Mouse (Mus musculus): ENCODE measurements around the gene Ctdnep1. TPM values are rescaled to one million over a fixed set of nuclear protein-coding genes. Genes with fewer than 3 reads are reported as not detected.
A peak's percentile ranks its signal among the peaks of the same experiment; 100 is the strongest.

The Ctdnep1 gene
- total and polyA plus RNA-seq, 3 experiments: 42.9 to 143 (median 66.7) TPM

DNA sequence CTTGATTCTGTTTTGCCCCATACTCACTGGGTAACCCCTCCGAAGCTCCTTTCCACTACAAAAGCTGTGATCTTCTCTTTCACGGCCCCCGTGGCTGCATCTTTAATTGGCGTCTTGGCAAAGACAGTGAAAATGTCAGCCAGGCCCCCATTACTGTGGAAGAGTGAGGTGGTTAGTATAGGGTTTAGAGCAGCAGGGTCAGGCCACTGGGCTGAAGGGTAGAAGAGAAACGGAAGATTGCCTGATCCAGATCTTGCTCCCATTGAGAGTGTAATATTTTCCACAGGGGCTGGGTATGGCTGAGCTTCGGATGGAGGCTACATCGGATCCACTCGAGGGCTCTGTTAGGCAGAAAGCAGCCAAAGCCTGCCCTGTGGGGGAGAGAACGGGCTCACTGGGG, 32.0 kb downstream of the Ctdnep1 start:
- TF ChIP-seq TBP (conservative IDR thresholded peaks at IDR 0.05; ENCODE audit: low read depth, low read length) (no peak), RCOR1 (conservative IDR thresholded peaks at IDR 0.05; ENCODE audit: low read depth, low read length) (no peak), CHD2 (IDR thresholded peaks at IDR 0.05; ENCODE audit: low read length) (no peak), POLR2A (IDR thresholded peaks at IDR 0.05; ENCODE audit: low read depth, low read length) (no peak), IRF4 (IDR thresholded peaks at IDR 0.05; ENCODE audit: low read depth, low read length) (no peak), HCFC1 (IDR thresholded peaks at IDR 0.05; ENCODE audit: low read depth, low read length) (no peak), MAZ (IDR thresholded peaks at IDR 0.05; ENCODE audit: low read depth, low read length) (no peak), KAT2A (IDR thresholded peaks at IDR 0.05; ENCODE audit: insufficient replicate concordance, low read length) (no peak)
- in situ Hi-C loops (cut with MboI; ENCODE audit: low pct_ligation_motif_present, low pct_unique_long_range_greater_than_20kb, low sequenced_read_pairs) (loop anchor here (5.0 to 25.0 kb wide), 2 partner anchors 61 to 926 kb away; partner anchors contain the start of genes Per1 and Vamp2), dilution Hi-C loops (cut with MboI; ENCODE audit: extremely low pct_ligation_motif_present, extremely low pct_unique_long_range_greater_than_20kb, low sequenced_read_pairs) (no loop called here)
- H3K9me3 ChIP-seq (replicated peaks; ENCODE audit: low read length): no peaks in the 10 kb centered on the region
- H3K9ac ChIP-seq (ENCODE audit: insufficient read depth, low read depth): no peak overlapping the region
- peaks cover 14 to 21% of the 10 kb centered on the region in 2 experiments for H3K4me1 ChIP-seq (ENCODE audit: control insufficient read depth in 1 of 2, insufficient read depth in 2 of 2)
- H3K36me3 ChIP-seq (replicated peaks in 1 of 2; ENCODE audit: control insufficient read depth in 1 of 2, insufficient read depth in 1 of 2, low read length in 1 of 2): peaks cover 59 to 66% of the 10 kb centered on the region in 2 experiments
- H3K4me3 ChIP-seq (replicated peaks in 1 of 3; ENCODE audit: low read depth in 2 of 3, low read length in 2 of 3, poor library complexity in 1 of 3): no peak overlapping the region
- H3K27me3 ChIP-seq (replicated peaks): no peaks in the 10 kb centered on the region
- no peak for DNase-seq (ENCODE audit: extremely low read depth)
- no peak overlapping the region for H3K4me2 ChIP-seq (ENCODE audit: insufficient read depth, low read depth, poor library complexity, severe bottlenecking)
- no peak overlapping the region for H3K27ac ChIP-seq (ENCODE audit: insufficient read depth, low read depth)
- H3K79me2 ChIP-seq (replicated peaks; ENCODE audit: control insufficient read depth, extremely low read depth, insufficient read depth, poor library complexity, severe bottlenecking): no peaks in the 10 kb centered on the region

DNA sequence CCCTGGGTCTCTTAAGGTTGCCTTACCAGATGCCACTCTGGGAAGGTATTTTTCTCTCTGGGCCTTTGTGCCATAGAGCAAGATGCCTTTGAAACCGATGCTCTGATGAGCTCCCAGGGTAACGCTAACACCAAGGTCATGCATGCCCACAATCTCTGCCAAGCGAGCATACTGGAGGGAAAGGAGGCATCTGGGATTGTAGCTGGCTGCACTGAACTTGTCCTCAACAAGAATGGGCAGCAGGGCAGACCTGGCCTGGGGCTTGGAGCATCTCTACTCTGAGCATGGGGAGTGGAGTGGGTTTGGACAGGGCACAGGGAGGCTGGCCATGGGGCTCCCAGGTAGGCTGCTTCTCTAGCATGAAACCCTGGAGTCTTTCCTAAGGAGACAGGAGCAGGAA, 32.5 kb downstream of the Ctdnep1 start:
- no peak overlapping the region for H3K27ac ChIP-seq (ENCODE audit: insufficient read depth, low read depth)
- no peaks in the 10 kb centered on the region for H3K79me2 ChIP-seq (replicated peaks; ENCODE audit: control insufficient read depth, extremely low read depth, insufficient read depth, poor library complexity, severe bottlenecking)
- no peak for DNase-seq (ENCODE audit: extremely low read depth)
- in situ Hi-C loops (cut with MboI; ENCODE audit: low pct_ligation_motif_present, low pct_unique_long_range_greater_than_20kb, low sequenced_read_pairs): loop anchor here (5.0 to 25.0 kb wide), 2 partner anchors 61 to 926 kb away; partner anchors contain the start of genes Per1 and Vamp2
- TF ChIP-seq MAFK (IDR thresholded peaks at IDR 0.05; ENCODE audit: insufficient replicate concordance, low read length): no peak
- TF ChIP-seq USF2 (conservative IDR thresholded peaks at IDR 0.05; ENCODE audit: low read depth, low read length): no peak
- H3K4me1 ChIP-seq (ENCODE audit: control insufficient read depth in 1 of 2, insufficient read depth in 2 of 2): peaks cover 14 to 21% of the 10 kb centered on the region in 2 experiments
- H3K9me3 ChIP-seq (replicated peaks; ENCODE audit: low read length): no peaks in the 10 kb centered on the region
- no peaks in the 10 kb centered on the region for H3K27me3 ChIP-seq (replicated peaks)
- dilution Hi-C loops (cut with MboI; ENCODE audit: extremely low pct_ligation_motif_present, extremely low pct_unique_long_range_greater_than_20kb, low sequenced_read_pairs): no loop called here
- no peak overlapping the region for H3K4me3 ChIP-seq (replicated peaks in 1 of 3; ENCODE audit: low read depth in 2 of 3, low read length in 2 of 3, poor library complexity in 1 of 3)
- no peak overlapping the region for H3K4me2 ChIP-seq (ENCODE audit: insufficient read depth, low read depth, poor library complexity, severe bottlenecking)
- peaks cover 55 to 61% of the 10 kb centered on the region in 2 experiments for H3K36me3 ChIP-seq (replicated peaks in 1 of 2; ENCODE audit: control insufficient read depth in 1 of 2, insufficient read depth in 1 of 2, low read length in 1 of 2)
- no peak overlapping the region for H3K9ac ChIP-seq (ENCODE audit: insufficient read depth, low read depth)

DNA sequence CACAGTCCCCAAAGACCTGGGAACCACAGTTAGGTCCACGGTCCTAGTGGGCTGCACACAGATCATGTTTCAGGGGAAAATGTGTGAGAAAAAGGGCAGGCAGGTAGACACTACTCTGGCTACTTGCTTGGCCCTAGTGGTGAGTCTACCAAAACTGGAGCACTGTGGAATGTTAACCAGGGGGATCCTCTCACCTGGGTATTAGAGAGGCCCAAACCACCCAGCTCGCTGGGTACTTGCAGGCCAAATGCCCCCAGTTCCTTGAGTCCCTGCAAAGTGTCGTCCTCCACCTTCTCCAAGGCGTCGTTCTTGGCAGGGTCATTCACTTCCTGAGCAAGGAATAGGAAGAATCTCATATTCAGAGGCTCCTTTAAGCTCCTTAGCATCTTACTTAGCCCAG, 33.1 kb downstream of the Ctdnep1 start:
- H3K36me3 ChIP-seq (replicated peaks in 1 of 2; ENCODE audit: control insufficient read depth in 1 of 2, insufficient read depth in 1 of 2, low read length in 1 of 2): peaks cover 49 to 55% of the 10 kb centered on the region in 2 experiments
- no peak overlapping the region for H3K4me3 ChIP-seq (replicated peaks in 1 of 3; ENCODE audit: low read depth in 2 of 3, low read length in 2 of 3, poor library complexity in 1 of 3)
- DNase-seq (ENCODE audit: extremely low read depth): no peak
- peak overlapping the region; percentile 74; the same call in 1 of the 2 replicates for H3K9ac ChIP-seq (ENCODE audit: insufficient read depth, low read depth)
- no peak overlapping the region for H3K27ac ChIP-seq (ENCODE audit: insufficient read depth, low read depth)
- in situ Hi-C loops (cut with MboI; ENCODE audit: low pct_ligation_motif_present, low pct_unique_long_range_greater_than_20kb, low sequenced_read_pairs): loop anchor here (5.0 to 25.0 kb wide), 2 partner anchors 62 to 927 kb away; partner anchors contain the start of genes Per1 and Vamp2
- dilution Hi-C loops (cut with MboI; ENCODE audit: extremely low pct_ligation_motif_present, extremely low pct_unique_long_range_greater_than_20kb, low sequenced_read_pairs): no loop called here
- no peaks in the 10 kb centered on the region for H3K79me2 ChIP-seq (replicated peaks; ENCODE audit: control insufficient read depth, extremely low read depth, insufficient read depth, poor library complexity, severe bottlenecking)
- no peaks in the 10 kb centered on the region for H3K9me3 ChIP-seq (replicated peaks; ENCODE audit: low read length)
- TF ChIP-seq PAX5 (IDR thresholded peaks at IDR 0.05; ENCODE audit: low read length) (no peak), ZC3H11A (IDR thresholded peaks at IDR 0.05; ENCODE audit: low read depth, low read length) (no peak), RCOR1 (conservative IDR thresholded peaks at IDR 0.05; ENCODE audit: low read depth, low read length) (no peak), MAZ (IDR thresholded peaks at IDR 0.05; ENCODE audit: low read depth, low read length) (no peak), ELF1 (IDR thresholded peaks at IDR 0.05; ENCODE audit: low read depth, low read length) (no peak), JUN (IDR thresholded peaks at IDR 0.05; ENCODE audit: insufficient read depth, low read depth, low read length) (no peak), JUND (conservative IDR thresholded peaks at IDR 0.05; ENCODE audit: low read depth, low read length) (no peak), MAFK (IDR thresholded peaks at IDR 0.05; ENCODE audit: insufficient replicate concordance, low read length) (no peak)
- H3K4me2 ChIP-seq (ENCODE audit: insufficient read depth, low read depth, poor library complexity, severe bottlenecking): peak overlapping the region; percentile 44; the same call in 1 of the 2 replicates
- H3K27me3 ChIP-seq (replicated peaks): no peaks in the 10 kb centered on the region
- H3K4me1 ChIP-seq (ENCODE audit: control insufficient read depth in 1 of 2, insufficient read depth in 2 of 2): peaks cover 14 to 21% of the 10 kb centered on the region in 2 experiments

Measured in CH12.LX (cell line).